Mouse (Mus musculus): Measurements from ENCODE around the gene Olfr1484.
"Not testable (repeated sequence)": the region's sequence is repeated elsewhere in the genome, so short reads cannot be mapped to it uniquely, and the experiment has no call there.

The Olfr1484 gene

GRCm38 (mm10) chr19:13583211-13583610, at the start of gene Olfr1484:
TSS of gene Olfr1484 (plus strand) at chr19:13583511.
- no peak for DNase-seq (ENCODE audit: low spot score in 2 of 2)

- DNase-seq (ENCODE audit: low spot score in 2 of 2), result not testable (repeated sequence)
Measured at GRCm38 (mm10) chr19:13617075-13617474, 33.8 kb downstream of the Olfr1484 start, which contains the start of gene Olfr1487. TSS of gene Olfr1487 (plus strand) at chr19:13617375.

GRCm38 (mm10) chr19:13631321-13631720, 48.0 kb downstream of the Olfr1484 start, which contains the start of gene Olfr1489:
TSS of gene Olfr1489 (plus strand) at chr19:13631621.
- no peak for DNase-seq (ENCODE audit: low spot score in 2 of 2)
